Mouse (Mus musculus): ENCODE results near the gene Fam205c. TPM values are rescaled to one million over a fixed set of nuclear protein-coding genes. Genes with fewer than 3 reads are reported as not detected.
A peak's percentile ranks its signal among the peaks of the same experiment; 100 is the strongest.

The Fam205c gene
- under 1 TPM in 1 of 2 experiments, not detected in 1; 0.19 TPM for total RNA-seq (2021)
- long read RNA-seq, experiment 1: 0 reads
- long read RNA-seq, experiment 2: 0 reads

GRCm38 (mm10) chr4:42874134-42874533, at the start of gene Fam205c:
TSS of gene Fam205c (minus strand) at chr4:42874234.
- no peak for DNase-seq (ENCODE audit: low spot score in 2 of 2)

GRCm38 (mm10) chr4:42922461-42922860, 48.4 kb upstream of the Fam205c start:
- DNase-seq (ENCODE audit: low spot score in 2 of 2): no peak

GRCm38 (mm10) chr4:42922056-42922455, 48.0 kb upstream of the Fam205c start:
- no peak for DNase-seq (ENCODE audit: low spot score in 2 of 2)

DNA sequence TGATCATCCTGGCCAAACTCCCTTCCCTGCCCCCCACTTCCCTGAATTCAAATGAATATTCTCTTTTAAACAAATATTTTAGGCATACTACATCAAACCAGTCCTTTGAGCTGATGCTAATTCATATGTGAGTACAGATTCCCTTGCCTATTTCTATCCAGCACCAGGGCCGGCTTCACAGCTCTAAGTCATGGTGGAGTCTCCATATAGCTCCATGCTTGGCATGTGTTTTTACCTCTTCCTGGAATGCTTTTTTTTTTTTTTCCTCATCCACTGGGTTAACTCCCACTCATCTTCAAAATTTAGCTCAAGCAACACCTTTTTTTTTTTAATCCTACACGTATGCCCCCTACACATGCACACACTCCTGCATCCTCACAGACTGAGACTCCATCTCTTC, 47.5 kb upstream of the Fam205c start:
- no peak for DNase-seq (ENCODE audit: low spot score in 2 of 2)

DNA sequence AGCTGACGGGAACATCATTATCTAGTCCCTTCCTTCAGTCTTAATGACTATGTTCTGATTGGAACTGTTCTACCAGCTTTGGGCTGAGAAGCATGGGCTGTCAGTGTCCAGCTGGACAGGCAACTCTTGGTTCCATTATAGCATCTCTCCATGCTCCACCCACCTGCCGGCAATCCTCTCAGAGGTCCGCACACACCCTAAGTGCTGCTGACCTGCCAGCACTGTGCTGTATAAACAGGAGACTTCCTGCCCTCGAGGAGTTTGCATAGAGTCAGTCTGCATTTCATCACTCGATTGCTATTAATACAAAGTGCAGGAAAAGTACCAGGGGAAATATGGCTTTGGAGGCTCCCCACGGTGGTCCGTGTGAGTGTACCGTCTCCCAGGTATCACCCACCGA, 46.7 kb upstream of the Fam205c start:
- no peak for DNase-seq (ENCODE audit: low spot score in 2 of 2)

DNA sequence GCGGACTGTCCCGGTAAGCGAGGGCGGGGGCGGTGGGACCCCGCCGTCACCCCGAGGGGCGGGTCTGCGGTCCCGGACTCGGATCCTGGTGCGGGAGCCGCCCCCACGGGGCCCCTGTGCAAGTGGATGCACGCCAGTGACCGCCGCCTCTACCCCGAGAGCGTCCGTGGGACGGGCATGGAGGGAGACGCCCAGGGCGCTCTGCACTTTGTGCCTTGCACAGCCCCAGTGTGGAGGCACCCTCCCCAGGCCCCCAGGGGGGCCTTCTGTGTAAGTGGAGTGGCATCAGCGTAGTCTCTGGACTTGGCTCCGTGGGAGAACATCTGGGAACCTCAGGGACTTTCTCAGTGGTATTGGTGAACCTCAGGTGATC, 43.4 kb upstream of the Fam205c start:
- DNase-seq (ENCODE audit: low spot score in 2 of 2): no peak

GRCm38 (mm10) chr4:42916617-42917401, 42.8 kb upstream of the Fam205c start, which contains the start of gene Phf24:
TSS of gene Phf24 (plus strand) at chr4:42916660.
- DNase-seq (ENCODE audit: low spot score in 2 of 2): peak; percentile 17 to 31

DNA sequence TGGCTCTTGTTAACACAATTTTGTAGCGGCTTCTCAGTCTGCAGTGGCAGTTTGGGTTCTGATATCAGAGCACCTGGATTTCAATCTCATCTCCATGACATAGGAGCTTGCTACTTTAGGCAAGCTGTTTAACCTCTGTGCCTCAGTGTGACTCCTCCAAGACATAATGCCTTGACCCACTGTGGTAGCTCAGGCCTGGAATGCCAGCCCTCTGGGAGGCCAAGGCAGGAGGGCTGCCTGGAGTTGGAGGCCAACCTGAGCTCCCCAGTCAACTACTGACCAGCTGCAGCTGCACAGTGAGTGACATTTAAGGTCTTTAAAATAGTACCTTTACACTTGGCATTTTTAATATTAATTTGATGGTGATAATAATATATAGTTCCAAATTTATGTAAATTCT, 41.9 kb upstream of the Fam205c start:
- no peak for DNase-seq (ENCODE audit: low spot score in 2 of 2)

- DNase-seq (ENCODE audit: low spot score in 2 of 2): no peak
These were observed 41.3 kb upstream of the Fam205c start for GRCm38 (mm10) chr4:42915311-42915710.

GRCm38 (mm10) chr4:42913391-42913790, 39.4 kb upstream of the Fam205c start:
- no peak for DNase-seq (ENCODE audit: low spot score in 2 of 2)

GRCm38 (mm10) chr4:42904966-42905365, 30.9 kb upstream of the Fam205c start:
- DNase-seq (ENCODE audit: low spot score in 2 of 2): no peak

GRCm38 (mm10) chr4:42904523-42904922, 30.5 kb upstream of the Fam205c start:
- DNase-seq (ENCODE audit: low spot score in 2 of 2): no peak

- DNase-seq (ENCODE audit: low spot score in 2 of 2): no peak
These were observed 29.9 kb upstream of the Fam205c start for GRCm38 (mm10) chr4:42903942-42904341.

- no peak for DNase-seq (ENCODE audit: low spot score in 2 of 2)
These were observed 28.7 kb upstream of the Fam205c start for GRCm38 (mm10) chr4:42902730-42903129.

- no peak for DNase-seq (ENCODE audit: low spot score in 2 of 2)
These were observed 28.1 kb upstream of the Fam205c start for GRCm38 (mm10) chr4:42902174-42902573.

GRCm38 (mm10) chr4:42900878-42901277, 26.8 kb upstream of the Fam205c start:
- DNase-seq (ENCODE audit: low spot score in 2 of 2): no peak

DNA sequence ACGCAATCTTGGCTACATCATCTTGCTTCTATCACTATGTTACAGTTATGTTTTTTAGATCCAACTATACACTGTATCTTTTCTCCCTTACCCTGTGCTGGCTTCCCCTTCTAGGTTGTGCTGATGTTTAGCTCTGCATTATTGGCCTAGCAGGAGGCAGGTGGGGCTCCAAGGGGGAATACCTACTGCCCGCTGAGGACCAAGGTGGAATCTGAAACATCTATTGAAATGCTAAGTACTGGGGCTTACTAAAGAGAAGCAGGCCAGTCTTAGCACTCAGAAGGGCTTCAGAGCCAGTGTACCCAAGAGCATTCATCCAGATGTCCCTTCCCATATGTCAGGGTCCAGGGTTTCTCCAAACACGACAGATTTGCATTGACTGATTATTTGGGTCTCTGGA, 24.9 kb upstream of the Fam205c start:
- DNase-seq (ENCODE audit: low spot score in 2 of 2): no peak

- no peak for DNase-seq (ENCODE audit: low spot score in 2 of 2)
These were observed 21.1 kb upstream of the Fam205c start for GRCm38 (mm10) chr4:42895118-42895517.

DNA sequence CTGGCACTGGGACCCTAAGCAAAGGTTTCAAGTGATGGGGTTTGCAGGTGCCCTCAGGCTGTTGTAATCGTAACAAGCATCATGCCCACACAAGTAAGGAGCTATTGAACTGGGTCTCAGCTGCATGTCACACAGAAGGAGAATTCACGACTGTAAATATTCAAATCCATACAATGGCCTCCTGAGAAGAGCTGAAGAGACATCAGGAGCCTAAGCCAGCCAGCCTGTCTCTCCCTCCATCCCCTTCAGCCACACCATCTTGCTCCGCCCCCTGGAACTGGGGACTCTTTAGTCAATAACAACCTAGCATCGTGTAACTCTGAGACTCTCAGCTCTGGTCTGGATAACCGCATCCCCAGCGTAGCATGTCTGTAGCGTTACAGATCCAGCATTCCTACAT, 17.1 kb upstream of the Fam205c start:
- no peak for DNase-seq (ENCODE audit: low spot score in 2 of 2)

DNA sequence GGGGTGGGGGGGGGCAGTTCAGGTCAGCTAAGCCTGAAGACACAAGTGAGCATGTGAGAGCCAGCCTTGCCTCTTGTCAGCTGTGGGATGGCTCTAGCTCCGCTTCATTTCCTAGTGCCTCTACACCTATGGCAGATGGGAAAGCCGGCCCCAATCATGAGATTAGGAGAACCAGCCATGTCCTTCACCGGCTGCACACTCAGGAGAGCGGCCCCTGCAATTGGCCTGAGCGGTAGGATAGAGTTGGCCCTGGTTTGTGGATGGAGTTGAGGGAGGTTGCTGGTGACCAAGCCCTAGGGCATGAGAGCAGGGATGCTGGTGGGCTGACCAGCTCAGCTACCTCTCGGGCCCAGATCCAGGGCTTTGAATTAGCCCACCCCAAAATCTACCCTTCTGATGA, 14.8 kb upstream of the Fam205c start:
- no peak for DNase-seq (ENCODE audit: low spot score in 2 of 2)

DNA sequence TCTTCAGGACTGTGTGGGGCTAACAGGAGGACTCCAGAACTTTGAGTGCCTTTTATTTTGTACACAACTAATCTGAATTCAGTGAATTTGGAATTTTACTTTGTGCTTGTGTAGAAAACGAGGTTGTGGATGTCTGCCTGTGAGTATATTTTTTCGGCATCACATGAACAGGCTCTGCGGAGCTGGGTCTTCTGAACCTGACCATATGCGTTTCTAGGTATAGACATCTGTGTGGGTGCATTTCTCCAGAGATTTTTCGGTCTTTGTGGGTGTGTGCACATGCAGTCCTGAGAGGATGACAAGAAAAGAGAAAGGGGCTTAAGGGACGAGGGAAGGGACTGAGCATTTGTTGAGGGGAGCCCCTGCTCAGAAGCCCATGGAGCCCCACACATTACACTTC, 12.9 kb upstream of the Fam205c start:
- no peak for DNase-seq (ENCODE audit: low spot score in 2 of 2)

DNA sequence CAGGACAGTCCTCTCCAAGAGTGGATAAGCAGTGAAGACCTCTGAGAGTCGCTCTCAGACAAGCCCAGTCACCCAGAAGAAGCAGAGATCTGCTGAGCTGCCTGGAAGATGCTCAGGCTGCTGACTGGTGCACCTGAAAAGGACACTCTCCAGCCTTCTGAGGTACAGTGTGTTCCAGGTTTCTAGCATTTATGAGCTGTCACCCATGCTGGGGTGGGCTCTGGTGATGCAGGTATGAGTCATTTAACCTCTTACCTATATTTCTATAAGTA, 6.6 kb upstream of the Fam205c start:
- no peak for DNase-seq (ENCODE audit: low spot score in 2 of 2)

All from adrenal gland, adult 18-20 months (tissue).